Mouse (Mus musculus) forelimb bud, embryonic 11.5 days (tissue): ENCODE results near the gene Gm853.
A peak's percentile ranks its signal among the peaks of the same experiment; 100 is the strongest.
"Not testable (repeated sequence)": the region's sequence is repeated elsewhere in the genome, so short reads cannot be mapped to it uniquely, and the experiment has no call there.

ENCODE experiments used
- DNase-seq: peaks from one replicate; pipeline ENCODE4 v3.0.0-alpha.2; 2012; ENCODE audit warnings: low read depth, low spot score

The Gm853 gene

DNA sequence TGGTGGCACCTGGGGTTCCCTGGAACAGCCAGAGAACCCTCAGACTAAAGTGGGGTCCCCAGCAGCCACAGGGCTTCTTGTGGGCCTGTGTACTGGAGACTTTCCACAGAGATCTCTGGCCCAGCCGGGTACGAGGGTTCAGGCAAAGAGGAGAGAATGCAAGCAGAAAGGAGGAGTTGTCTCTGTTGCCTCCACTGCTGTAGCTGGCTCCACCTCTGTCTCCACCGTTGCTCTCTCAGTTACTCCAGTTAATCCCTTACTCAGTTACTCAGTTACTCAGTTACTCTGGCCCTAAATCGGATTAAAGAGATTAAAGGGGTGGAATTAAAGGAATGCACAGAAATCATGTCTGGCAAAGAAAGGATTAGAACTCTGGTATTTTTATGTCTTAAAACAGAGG, at the start of gene Gm853:
Gene Gm853, minus strand, starts transcription at position 223 of the 400 bp plus-strand sequence.
- no peak for DNase-seq

- no peak for DNase-seq
These were observed 48.6 kb upstream of the Gm853 start for GRCm38 (mm10) chr4:130270611-130271347.

DNA sequence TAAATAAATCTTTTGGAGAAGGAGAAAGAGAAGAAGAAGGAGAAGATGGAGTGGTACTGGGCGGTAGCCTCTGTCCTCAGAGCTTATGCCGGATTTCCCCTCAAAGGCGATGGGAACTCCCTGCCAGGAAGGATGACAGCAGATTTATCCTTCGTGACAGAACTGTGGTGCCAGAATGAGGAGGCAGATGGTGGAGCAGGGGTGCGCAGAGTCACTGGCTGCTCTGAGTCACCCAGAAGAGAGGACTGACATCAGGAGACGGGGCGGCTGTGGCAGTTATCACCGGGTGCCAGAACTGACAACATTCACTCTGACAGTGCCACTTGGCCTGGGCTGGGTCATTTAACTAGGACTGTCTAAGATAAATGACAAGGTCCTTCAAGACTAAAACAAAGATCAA, 47.9 kb upstream of the Gm853 start:
- DNase-seq, result no peak

DNA sequence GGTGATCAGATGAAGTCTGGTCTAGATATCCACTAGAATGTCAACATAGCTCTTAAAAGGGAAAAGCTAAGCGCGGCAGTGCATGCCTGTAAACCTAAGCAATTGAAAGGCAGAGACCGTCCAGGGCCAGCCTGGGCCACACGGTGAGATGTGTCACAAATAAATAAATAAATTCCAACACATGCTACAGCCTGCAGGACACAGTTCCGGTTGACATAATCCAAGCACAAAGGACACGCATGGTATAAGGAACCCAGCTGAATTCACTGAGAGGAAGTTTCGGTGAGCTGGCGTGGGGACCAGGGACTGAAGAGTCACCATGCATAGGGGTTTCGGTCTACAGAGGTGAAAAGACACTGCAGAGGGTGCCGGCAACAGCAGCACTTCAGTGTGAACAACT, 46.5 kb upstream of the Gm853 start:
- no peak for DNase-seq

GRCm38 (mm10) chr4:130267069-130267468, 44.9 kb upstream of the Gm853 start:
- DNase-seq, result no peak

DNA sequence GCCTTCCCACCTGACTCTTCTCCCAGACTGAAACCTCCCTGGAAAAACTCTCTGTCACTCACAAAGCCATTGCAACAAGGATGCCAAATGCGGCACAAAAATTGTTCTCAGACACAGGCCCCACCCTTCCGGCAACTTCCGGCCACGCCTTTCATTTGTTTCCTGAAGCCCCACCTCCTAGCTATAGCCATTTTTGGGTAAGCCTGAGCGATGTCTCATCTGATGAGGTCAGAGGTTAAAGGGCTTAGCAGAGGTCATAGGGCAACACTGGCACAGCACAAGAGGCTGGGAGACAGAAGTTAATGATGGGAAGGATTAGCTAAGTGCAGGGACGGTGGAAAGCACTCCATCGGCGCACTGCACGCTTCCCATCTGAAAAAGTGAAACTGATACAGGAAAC, 44.4 kb upstream of the Gm853 start:
- no peak for DNase-seq

- peak; percentile 55 for DNase-seq
These were observed 42.6 kb upstream of the Gm853 start for GRCm38 (mm10) chr4:130264698-130265349.

GRCm38 (mm10) chr4:130264131-130264530, 41.9 kb upstream of the Gm853 start:
- DNase-seq, result no peak

GRCm38 (mm10) chr4:130260406-130260805, 38.2 kb upstream of the Gm853 start:
- DNase-seq, result no peak

GRCm38 (mm10) chr4:130252441-130253157, 30.4 kb upstream of the Gm853 start:
- no peak for DNase-seq

DNA sequence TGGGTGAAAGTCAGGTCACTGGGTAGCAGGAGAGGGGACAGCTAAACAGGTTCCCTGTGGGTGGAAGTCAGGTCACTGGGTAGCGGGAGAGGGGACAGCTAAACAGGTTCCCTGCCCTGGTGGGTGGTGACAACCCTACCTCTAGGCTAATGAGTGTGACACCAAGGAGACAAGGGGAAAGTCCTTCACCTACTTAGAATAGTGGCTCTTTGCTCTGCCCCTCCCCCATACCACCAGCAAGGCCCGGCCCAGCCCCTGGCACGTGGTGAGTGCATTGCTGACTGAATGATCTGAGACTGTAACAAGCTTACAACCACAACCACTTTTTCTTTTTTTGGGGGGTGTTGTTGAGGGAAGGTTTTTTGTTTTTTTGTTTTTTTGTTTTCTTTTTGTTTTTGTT, 29.6 kb upstream of the Gm853 start:
- no peak for DNase-seq

GRCm38 (mm10) chr4:130251172-130251705, 29.0 kb upstream of the Gm853 start:
- no peak for DNase-seq

- DNase-seq, result no peak
These were observed 26.4 kb upstream of the Gm853 start for GRCm38 (mm10) chr4:130248636-130249035.

DNA sequence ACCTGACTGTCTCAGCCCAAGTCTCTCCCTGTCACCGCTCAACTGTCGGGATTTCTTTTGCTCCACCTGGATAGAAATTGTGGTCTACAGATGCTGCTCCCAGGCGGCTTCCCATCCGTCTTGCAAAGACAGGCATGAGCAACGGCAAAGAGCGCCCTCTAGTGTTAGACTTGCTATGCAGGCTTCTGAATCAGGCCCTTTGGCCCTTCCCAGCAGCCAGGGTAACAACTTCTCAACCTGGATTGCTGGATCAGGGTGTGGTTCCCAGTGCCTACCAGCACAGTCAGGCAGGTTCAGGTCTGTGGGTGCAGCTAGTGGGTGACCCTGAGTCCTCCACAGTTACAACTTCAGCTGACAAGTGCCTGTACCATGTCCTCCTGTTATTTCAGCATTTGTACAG, 23.9 kb upstream of the Gm853 start:
- peak; percentile 81 for DNase-seq

- no peak for DNase-seq
These were observed 22.5 kb upstream of the Gm853 start for GRCm38 (mm10) chr4:130244749-130245148.

- DNase-seq, result not testable (repeated sequence)
These were observed 21.4 kb upstream of the Gm853 start for GRCm38 (mm10) chr4:130243621-130244020.

- no peak for DNase-seq
These were observed 20.8 kb upstream of the Gm853 start for GRCm38 (mm10) chr4:130242956-130243355.

- no peak for DNase-seq
These were observed 18.5 kb upstream of the Gm853 start for GRCm38 (mm10) chr4:130240695-130241094.

- no peak for DNase-seq
These were observed 15.4 kb upstream of the Gm853 start for GRCm38 (mm10) chr4:130237607-130238006.

DNA sequence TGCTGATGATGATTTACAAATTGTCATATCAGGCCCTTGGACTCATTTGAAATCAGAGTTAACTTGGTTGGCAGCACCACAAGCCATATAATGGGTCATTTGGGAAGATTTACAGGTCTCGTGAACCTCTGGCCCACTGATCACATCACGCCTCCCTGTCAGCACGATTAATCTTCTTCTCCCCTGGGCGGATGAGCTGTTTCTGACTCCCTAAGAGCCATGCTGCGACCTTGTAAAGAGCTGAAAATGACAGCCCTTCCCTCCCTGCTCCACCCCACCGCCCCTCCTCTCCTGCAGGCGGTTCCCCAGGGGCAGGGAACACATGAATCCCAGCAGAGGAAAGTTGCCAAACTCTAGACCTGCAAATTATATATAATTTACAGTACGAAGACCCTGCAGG, 14.2 kb upstream of the Gm853 start:
- DNase-seq, result no peak

DNA sequence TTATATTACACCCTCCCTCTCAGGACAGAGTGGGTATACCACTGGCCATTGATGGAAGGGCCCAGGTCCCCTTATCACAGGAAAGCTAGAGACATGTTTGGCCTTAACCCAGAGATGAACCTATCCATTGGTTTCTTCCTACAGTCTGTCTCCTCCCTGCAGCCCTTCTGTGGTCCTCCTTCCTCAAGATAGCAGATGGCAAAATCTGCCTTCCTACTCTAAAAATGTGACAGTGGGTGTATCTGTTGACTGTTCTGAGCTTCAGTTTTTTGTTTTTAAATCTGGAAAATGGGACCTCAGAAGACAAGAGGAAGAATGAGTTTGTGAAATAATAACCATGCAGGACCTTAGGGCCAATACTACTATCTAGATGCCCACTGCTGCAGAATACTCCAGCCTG, 1.9 kb upstream of the Gm853 start:
- DNase-seq, result no peak

DNA sequence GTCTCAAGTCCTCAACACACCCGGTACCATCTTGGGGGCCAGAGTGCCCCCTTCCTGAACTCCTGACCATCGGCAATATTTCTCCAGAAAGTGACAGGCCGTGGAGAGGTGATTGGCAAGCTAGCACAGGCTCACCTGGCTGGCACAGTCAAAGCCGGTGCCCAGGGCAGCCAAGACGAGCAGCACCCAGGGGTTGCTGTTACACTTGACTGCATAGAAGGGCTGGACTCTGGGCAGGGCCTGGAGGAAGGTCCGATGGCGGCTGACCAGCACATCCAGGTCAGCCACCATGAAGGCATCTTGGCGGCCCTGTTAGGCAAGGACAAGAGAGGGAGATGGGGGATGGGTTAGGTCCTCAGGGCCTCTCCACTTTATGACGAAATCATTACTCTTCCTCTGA, 2.0 kb downstream of the Gm853 start:
- DNase-seq, result no peak
